8 mouse cellular contexts compared by ENCODE assay signal in the genomic region with DNA sequence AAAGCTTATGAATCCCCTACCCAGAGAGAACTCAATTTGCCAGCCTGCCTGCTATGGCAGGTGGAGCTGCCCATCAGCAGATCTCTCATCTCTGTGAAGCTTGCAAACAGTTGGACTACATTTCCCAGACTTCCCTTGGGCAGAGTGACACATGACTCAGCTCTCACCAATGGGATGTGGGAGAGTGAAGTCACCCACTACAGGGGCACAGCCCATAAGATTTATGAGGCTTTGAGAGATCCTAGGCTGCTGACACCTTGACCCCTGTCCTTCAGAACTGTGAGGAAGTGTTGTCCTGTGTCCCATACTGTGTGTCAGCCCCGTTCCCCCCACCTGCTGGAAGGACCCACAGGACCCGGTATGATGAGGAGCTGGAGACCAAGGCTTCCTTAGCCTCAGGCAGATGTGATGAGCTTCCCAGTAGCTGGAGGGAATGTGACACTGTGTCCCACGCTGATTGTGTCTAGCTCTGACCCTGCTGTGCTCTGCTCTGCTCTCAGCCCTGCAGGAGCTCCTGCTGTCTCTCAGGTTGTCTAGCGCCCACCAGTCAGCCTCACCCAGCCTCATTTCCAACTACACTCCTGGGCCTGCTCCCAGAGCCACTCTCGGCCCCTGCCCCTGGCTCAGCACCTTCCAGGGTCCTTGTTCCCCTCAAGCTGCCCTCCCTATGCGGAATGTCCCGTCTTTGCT. TPM values are rescaled to one million over a fixed set of nuclear protein-coding genes. Genes with fewer than 3 reads are reported as not detected.
DNase-seq lines count a peak whose midpoint lies in the region; ATAC-seq and TF ChIP-seq lines count a peak whose summit lies in the region.

No protein-coding gene starts in this region.

- peaks cover 0 to 7% of the 10 kb centered on the region in 2 experiments; a peak in 1 of 4 replicates for H3K4me1 ChIP-seq in ES-E14 (ENCODE audit: control insufficient read depth in 2 of 2, insufficient read depth in 2 of 2, low read length in 2 of 2, poor library complexity in 1 of 2)
- 0 out of 2 replicates have a peak, but pooled peaks cover 5% of the 10 kb centered on the region for H3K4me1 ChIP-seq in forebrain, postnatal 0 days (ENCODE audit: insufficient read depth)
- peaks cover 10% of the 10 kb centered on the region for H3K4me1 ChIP-seq in hindbrain, embryonic 13.5 days (replicated peaks)
- no peaks in the 10 kb centered on the region for H3K4me1 ChIP-seq in lung, postnatal 0 days (ENCODE audit: insufficient read depth, low read depth, low read length)

- peak; percentile 98 for ATAC-seq in forebrain, postnatal 0 days
- peak; percentile 91 for ATAC-seq in hindbrain, embryonic 13.5 days (ENCODE audit: low FRiP score)
- ATAC-seq in lung, postnatal 0 days: peak; percentile 92

- in situ Hi-C loops in ES-E14 (cut with MboI; ENCODE audit: low sequenced_read_pairs in 2 of 2, unreplicated experiment in 2 of 2): no loop called here

- H3K27ac ChIP-seq in ES-E14 (ENCODE audit: insufficient read depth, low read depth, low read length, poor library complexity, severe bottlenecking): no peak overlapping the region
- 0 out of 2 replicates have a peak overlapping the region, but pooled peaks have one; percentile 16 for H3K27ac ChIP-seq in forebrain, postnatal 0 days (ENCODE audit: low read depth, low read length)
- H3K27ac ChIP-seq in hindbrain, embryonic 13.5 days: peak overlapping the region; percentile 48; the same call in 1 of the 2 replicates
- no peak overlapping the region for H3K27ac ChIP-seq in lung, postnatal 0 days (ENCODE audit: low read length)

- peak overlapping the region; percentile 19; the same call in 1 of the 2 replicates for H3K9ac ChIP-seq in ES-E14 (ENCODE audit: insufficient read depth, low read depth, low read length, poor library complexity, severe bottlenecking)
- H3K9ac ChIP-seq in forebrain, postnatal 0 days: 0 out of 2 replicates have a peak overlapping the region, but pooled peaks have one; percentile 23
- peak overlapping the region; percentile 43; the same call in 1 of the 2 replicates for H3K9ac ChIP-seq in hindbrain, embryonic 13.5 days
- no peak overlapping the region for H3K9ac ChIP-seq in lung, postnatal 0 days (replicated peaks; ENCODE audit: low read depth)

- no peaks in the 10 kb centered on the region for H3K27me3 ChIP-seq in forebrain, postnatal 0 days (ENCODE audit: insufficient read depth, low read length)
- no peaks in the 10 kb centered on the region for H3K27me3 ChIP-seq in hindbrain, embryonic 13.5 days
- no peaks in the 10 kb centered on the region for H3K27me3 ChIP-seq in lung, postnatal 0 days (replicated peaks; ENCODE audit: insufficient read depth, low read length)

- no peaks in the 10 kb centered on the region for H3K9me3 ChIP-seq in ES-E14 (ENCODE audit: control insufficient read depth, insufficient read depth, low read depth, low read length)
- no peaks in the 10 kb centered on the region for H3K9me3 ChIP-seq in forebrain, postnatal 0 days (ENCODE audit: low read length)
- H3K9me3 ChIP-seq in hindbrain, embryonic 13.5 days: no peaks in the 10 kb centered on the region
- no peaks in the 10 kb centered on the region for H3K9me3 ChIP-seq in lung, postnatal 0 days (ENCODE audit: low read length)

- TF ChIP-seq CTCF in forebrain, postnatal 0 days (IDR thresholded peaks at IDR 0.05; ENCODE audit: low read depth): no peak
- no peak for TF ChIP-seq CTCF in lung, postnatal 0 days (IDR thresholded peaks at IDR 0.05)

- no peak for DNase-seq in ES-E14 (ENCODE audit: low read depth, low spot score)
- peak; percentile 53 for DNase-seq in cerebellum, adult 11 months
- DNase-seq in forebrain, postnatal 0 days: peak; percentile 84
- peak; percentile 59 to 71 for DNase-seq in layer of hippocampus, postnatal 10 days (ENCODE audit: low spot score in 2 of 2)
- DNase-seq in lung, postnatal 0 days (ENCODE audit: low spot score): peak; percentile 80
- DNase-seq in retina, postnatal 7 days (ENCODE audit: low read depth, low spot score): peak; percentile 51
- no peak for DNase-seq in urinary bladder, postnatal 10 days (ENCODE audit: low spot score)

- H3K36me3 ChIP-seq in ES-E14 (ENCODE audit: control insufficient read depth, insufficient read depth, low read length, poor library complexity, severe bottlenecking): no peaks in the 10 kb centered on the region
- H3K36me3 ChIP-seq in forebrain, postnatal 0 days (ENCODE audit: insufficient read depth): no peaks in the 10 kb centered on the region
- H3K36me3 ChIP-seq in hindbrain, embryonic 13.5 days: no peaks in the 10 kb centered on the region
- no peaks in the 10 kb centered on the region for H3K36me3 ChIP-seq in lung, postnatal 0 days (ENCODE audit: insufficient read depth, low read length)

- H3K4me3 ChIP-seq in ES-E14 (ENCODE audit: insufficient read depth in 1 of 2, low read depth in 1 of 2, low read length in 2 of 2, poor library complexity in 1 of 2, severe bottlenecking in 1 of 2): no peak overlapping the region
- H3K4me3 ChIP-seq in forebrain, postnatal 0 days (ENCODE audit: low read depth, low read length): no peak overlapping the region
- peak overlapping the region; percentile 16; the same call in 1 of the 2 replicates for H3K4me3 ChIP-seq in hindbrain, embryonic 13.5 days
- H3K4me3 ChIP-seq in lung, postnatal 0 days (ENCODE audit: low read depth, low read length): no peak overlapping the region

- WGBS in forebrain, postnatal 0 days: 59% methylated on average over 7 of the region's 7 CpGs
- WGBS in hindbrain, embryonic 13.5 days: 50% methylated on average over 7 of the region's 7 CpGs
- WGBS in lung, postnatal 0 days: 60% methylated on average over 7 of the region's 7 CpGs

- no peak for TF ChIP-seq EP300 in lung, postnatal 0 days (IDR thresholded peaks at IDR 0.05)

- H3K4me2 ChIP-seq in forebrain, postnatal 0 days (ENCODE audit: low read depth): peak overlapping the region; percentile 27; the same call in 1 of the 2 replicates
- peak overlapping the region; percentile 43 for H3K4me2 ChIP-seq in hindbrain, embryonic 13.5 days
- H3K4me2 ChIP-seq in lung, postnatal 0 days (replicated peaks; ENCODE audit: low read depth, low read length): no peak overlapping the region

TF ChIP-seq in ES-E14, 5 proteins besides CTCF, POLR2A, EP300 and RAD21:
- TF ChIP-seq CHD2 (IDR thresholded peaks at IDR 0.05; ENCODE audit: low read depth, low read length): peak; percentile 51; the same call in 1 of the 2 replicates
- peak; percentile 94 for TF ChIP-seq HCFC1 (IDR thresholded peaks at IDR 0.05; ENCODE audit: borderline replicate concordance, insufficient read depth, low read length)
- no peak for TF ChIP-seq ZC3H11A (IDR thresholded peaks at IDR 0.05; ENCODE audit: borderline replicate concordance, low read depth, low read length)

RNA-seq across cellular contexts. Expression of a gene that starts 40.8 kb away (rescaled TPM):
- total RNA-seq in ES-E14 (2012; rRNA removed): 0.54 TPM in 1 of 2 replicates, not detected in the other
- 3.8 and 4.1 TPM in 2 replicates for total RNA-seq in forebrain, postnatal 0 days (2014; rRNA removed)
- polyA plus RNA-seq in forebrain, postnatal 0 days (2015; fragmentation: Nextera tagmentation; extraction: Ambion mirVana): 0.65 and 1.2 TPM in 2 replicates
- polyA plus RNA-seq in hindbrain, embryonic 13.5 days (2015; fragmentation: Nextera tagmentation; extraction: Ambion mirVana): 0.77 and 0.83 TPM in 2 replicates
- 1 to 10 TPM; 4.0 to 6.5 TPM for total RNA-seq in layer of hippocampus, postnatal 10 days (2021)
- 1.9 and 2.3 TPM in 2 replicates for polyA plus RNA-seq in lung, postnatal 0 days (2015; fragmentation: Nextera tagmentation; extraction: Ambion mirVana)

Comparison
In these comparisons a context has a peak if more than half of its experiments do, and no peak if none do; other contexts are left out.
1. DNase-seq: peak in cerebellum, adult 11 months (single experiment), forebrain, postnatal 0 days (single experiment), layer of hippocampus, postnatal 10 days (2 of 2), lung, postnatal 0 days (single experiment) and retina, postnatal 7 days (single experiment); none in ES-E14 (single experiment) and urinary bladder, postnatal 10 days (single experiment).
2. H3K27ac ChIP-seq: peak in forebrain, postnatal 0 days (single experiment) and hindbrain, embryonic 13.5 days (single experiment); none in ES-E14 (single experiment) and lung, postnatal 0 days (single experiment).
3. Peak in every context shown above with its lines, with median percentiles within 50 percentile points of each other: ATAC-seq.